Mouse (Mus musculus) lung, adult 2 months (tissue): ENCODE measurements at regions not wholly inside any gene's neighbourhood (a gene's known extent, or its start where the extent isn't known, plus 50 kb on each side); places are given as distances from the start of the nearest gene placed in this dataset.
A peak's percentile ranks its signal among the peaks of the same experiment; 100 is the strongest.

Experiments
- DNase-seq: peaks from one replicate; pipeline ENCODE4 v3.0.0; 2022
- H3K4me1 ChIP-seq: fragments of 200-500 bp; 2 replicates; pipeline ENCODE4 v1.6.1; 2011; ENCODE audit warnings: low read length; ENCODE audit not compliant: control insufficient read depth, insufficient read depth
- H3K4me3 ChIP-seq: fragments of 200-500 bp; replicated peaks from 2 replicates; pipeline ENCODE3; 2011; ENCODE audit warnings: low read depth, mild to moderate bottlenecking, control low read depth, low read length; ENCODE audit errors: extremely low read depth
- CTCF ChIP-seq: fragments of 200-500 bp; IDR thresholded peaks from 2 replicates; pipeline ENCODE4 v1.5.1; 2011; ENCODE audit warnings: mild to moderate bottlenecking, low read length, control low read depth; ENCODE audit not compliant: insufficient read depth
- POLR2A ChIP-seq: fragments of 200-500 bp; IDR thresholded peaks from 2 replicates; pipeline ENCODE4 v1.6.1; 2011; ENCODE audit warnings: low read depth, mild to moderate bottlenecking, control low read depth, low read length, borderline replicate concordance; ENCODE audit errors: extremely low read depth
- WGBS: fragments of 180-500 bp; shearing (Covaris S2); methylation state at CpG from one replicate; pipeline ENCODE4 v1.1.7; 2018; 5-methylcytosine and 5-hydroxymethylcytosine counted together

GRCm38 (mm10) chr6:126481257-126481656 lies 54.0 kb downstream of the Kcna5 start:
- no peak for DNase-seq
- Histone ChIP-seq H3K4me3 (no peak overlapping the region), H3K4me1 (no peaks in the 10 kb centered on the region)
- TF ChIP-seq CTCF, result peak; percentile 38; the same call in 1 of the 2 replicates
- TF ChIP-seq POLR2A, result no peak
- 47% methylated on average over 6 of the region's 6 CpGs for WGBS

GRCm38 (mm10) chr6:126477506-126477905 lies 57.7 kb downstream of the Kcna5 start:
- TF ChIP-seq POLR2A, result no peak
- TF ChIP-seq CTCF, result no peak
- no peaks in the 10 kb centered on the region for H3K4me1 ChIP-seq
- WGBS, result 20% methylated on average over 2 of the region's 2 CpGs
- DNase-seq, result no peak
- H3K4me3 ChIP-seq, result no peak overlapping the region

- no peak overlapping the region for H3K4me3 ChIP-seq
- DNase-seq, result no peak
- WGBS, result 67% methylated on average over 1 of the region's 1 CpGs
- no peaks in the 10 kb centered on the region for H3K4me1 ChIP-seq
- TF ChIP-seq POLR2A (no peak), CTCF (no peak)
Observed at GRCm38 (mm10) chr6:126476758-126477157, 58.5 kb downstream of the Kcna5 start.

DNA sequence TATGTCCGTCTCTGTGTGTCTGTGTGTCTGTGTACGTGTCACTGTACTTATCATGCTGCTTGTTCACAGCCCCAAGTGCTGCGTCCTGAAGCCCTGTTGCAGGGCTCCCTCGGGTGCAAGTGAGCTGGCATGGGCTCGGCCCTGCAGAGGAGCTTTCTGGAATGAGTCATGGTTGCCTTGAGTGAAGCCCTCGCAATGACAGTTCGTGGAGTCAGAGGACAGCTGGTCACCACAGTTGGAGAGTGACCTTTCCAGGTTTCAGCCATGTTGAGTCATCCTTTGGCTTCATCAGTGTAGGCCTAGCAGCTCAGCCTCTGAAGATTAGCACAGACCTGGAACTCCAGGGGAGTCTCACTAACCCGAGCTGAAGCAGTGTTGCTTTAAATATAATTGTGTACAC lies 59.7 kb downstream of the Kcna5 start:
- 68% methylated on average over 8 of the region's 8 CpGs for WGBS
- no peak overlapping the region for H3K4me3 ChIP-seq
- DNase-seq, result no peak
- TF ChIP-seq POLR2A, result no peak
- no peak for TF ChIP-seq CTCF
- H3K4me1 ChIP-seq, result no peaks in the 10 kb centered on the region

- no peak overlapping the region for H3K4me3 ChIP-seq
- no peak for TF ChIP-seq POLR2A
- no peak for TF ChIP-seq CTCF
- no peaks in the 10 kb centered on the region for H3K4me1 ChIP-seq
- WGBS, result 27% methylated on average over 1 of the region's 1 CpGs
- no peak for DNase-seq
Observed at GRCm38 (mm10) chr6:126453751-126454150, 81.5 kb downstream of the Kcna5 start.

DNA sequence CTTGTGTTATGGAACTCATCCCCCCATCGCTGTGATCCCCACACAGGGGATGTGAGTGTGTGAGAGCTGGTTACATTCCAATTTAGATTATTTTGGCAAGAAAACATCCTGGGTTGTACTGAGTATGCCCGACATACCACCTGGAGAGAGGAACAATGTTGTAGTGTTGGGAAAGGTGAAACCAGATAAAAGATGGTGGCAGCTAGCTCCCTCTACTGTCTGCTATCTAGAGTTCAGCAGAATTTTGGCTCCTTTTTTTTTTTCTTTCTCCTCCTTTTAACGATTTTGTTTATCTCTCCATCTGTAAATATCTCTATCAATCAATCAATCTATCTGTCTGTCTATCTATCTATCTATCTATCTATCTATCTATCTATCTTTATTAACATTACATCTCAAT lies 89.7 kb downstream of the Kcna5 start:
- DNase-seq, result no peak
- WGBS, result 25% methylated on average over 3 of the region's 3 CpGs
- no peak for TF ChIP-seq POLR2A
- no peak for TF ChIP-seq CTCF
- Histone ChIP-seq H3K4me1 (no peaks in the 10 kb centered on the region), H3K4me3 (no peak overlapping the region)

DNA sequence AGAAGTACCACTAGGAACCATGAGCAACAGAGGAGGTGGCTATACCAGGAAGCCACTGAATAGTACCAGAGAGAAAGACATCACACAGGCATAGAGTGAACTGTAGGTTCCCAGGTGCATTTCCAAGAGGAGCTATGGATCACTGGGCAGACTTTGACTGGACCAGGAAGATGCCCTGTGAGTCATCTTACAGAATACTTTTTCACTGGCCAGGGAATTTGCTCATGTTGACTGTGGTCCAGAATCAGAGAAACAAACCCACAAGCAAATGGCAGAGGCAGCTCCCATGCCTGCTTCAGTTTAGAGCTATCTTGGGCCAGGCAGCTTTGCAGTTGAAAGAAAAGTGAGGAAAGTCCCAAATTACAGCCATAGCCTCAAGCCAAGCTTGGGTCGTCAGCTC lies 95.0 kb downstream of the Kcna5 start:
- 62% methylated on average over 1 of the region's 1 CpGs for WGBS
- TF ChIP-seq CTCF (no peak), POLR2A (no peak)
- Histone ChIP-seq H3K4me3 (no peak overlapping the region), H3K4me1 (no peaks in the 10 kb centered on the region)
- no peak for DNase-seq

GRCm38 (mm10) chr6:126437976-126438736 lies 97.1 kb downstream of the Kcna5 start:
- Histone ChIP-seq H3K4me1 (no peaks in the 10 kb centered on the region), H3K4me3 (no peak overlapping the region)
- no peak for DNase-seq
- TF ChIP-seq CTCF, result no peak
- no peak for TF ChIP-seq POLR2A
- 48% methylated on average over 1 of the region's 1 CpGs for WGBS

- H3K4me1 ChIP-seq, result no peaks in the 10 kb centered on the region
- DNase-seq, result no peak
- H3K4me3 ChIP-seq, result no peak overlapping the region
- TF ChIP-seq POLR2A, result no peak
- no peak for TF ChIP-seq CTCF
Observed at GRCm38 (mm10) chr6:126427208-126427607, 108.0 kb downstream of the Kcna5 start.

- peak; percentile 43 for TF ChIP-seq CTCF
- no peak for TF ChIP-seq POLR2A
- Histone ChIP-seq H3K4me3 (no peak overlapping the region), H3K4me1 (peaks cover 11% of the 10 kb centered on the region; the same call in 1 of the 2 replicates)
- DNase-seq, result no peak
- 24% methylated on average over 3 of the region's 3 CpGs for WGBS
Observed at GRCm38 (mm10) chr6:126405736-126406135, 129.5 kb downstream of the Kcna5 start.
